Mouse (Mus musculus): ENCODE data around the gene Ggta1. TPM values are rescaled to one million over a fixed set of nuclear protein-coding genes. Genes with fewer than 3 reads are reported as not detected.

Gene Ggta1
- polyA plus RNA-seq, 1 experiment from 2014 or later = 5.6 TPM

Other genes with a start within 250 kb of the Ggta1 start
- gene Gsn, start 206.9 kb downstream of the Ggta1 start, polyA plus RNA-seq (2014; fragmentation: Nextera tagmentation; extraction: Ambion mirVana) = 8.8 and 18.9 TPM in 2 replicates
- gene Stom, start 126.3 kb downstream of the Ggta1 start, polyA plus RNA-seq (2014; fragmentation: Nextera tagmentation; extraction: Ambion mirVana) = 7.2 and 11.2 TPM in 2 replicates
- not detected in 2 replicates for gene 4930568D16Rik, start 95.5 kb downstream of the Ggta1 start, polyA plus RNA-seq (2014; fragmentation: Nextera tagmentation; extraction: Ambion mirVana)
- not detected in 2 replicates for gene 4930402F06Rik, start 66.1 kb downstream of the Ggta1 start, polyA plus RNA-seq (2014; fragmentation: Nextera tagmentation; extraction: Ambion mirVana)
- 46.4 and 50.6 TPM in 2 replicates for gene Dab2ip, start 95.0 kb upstream of the Ggta1 start, polyA plus RNA-seq (2014; fragmentation: Nextera tagmentation; extraction: Ambion mirVana)

All from midbrain, embryonic 14.5 days (tissue).